Mouse (Mus musculus): ENCODE measurements around the gene Ino80d.
A peak's percentile ranks its signal among the peaks of the same experiment; 100 is the strongest.

Gene Ino80d

DNA sequence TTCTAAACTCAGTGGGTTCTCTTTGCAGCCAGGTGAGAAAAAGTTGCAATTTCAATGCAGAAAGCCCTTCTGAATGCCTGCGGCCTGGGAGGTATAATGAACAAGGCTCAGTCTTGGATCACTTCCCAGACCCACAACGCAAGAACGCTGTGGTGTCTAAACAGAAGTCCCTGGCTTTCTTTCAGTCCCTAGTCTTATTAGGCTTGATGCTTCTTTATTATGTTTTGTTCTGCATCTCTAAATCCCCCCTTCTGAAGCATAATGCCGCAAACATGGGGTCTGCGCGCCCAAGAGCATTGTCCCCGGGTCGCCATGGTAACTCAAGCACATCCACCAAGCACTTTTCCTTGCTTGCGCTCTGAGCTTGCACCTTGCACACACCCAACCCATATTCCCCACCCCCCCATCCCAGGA lies 180.4 kb downstream of the Ino80d start:
- no peaks in the 10 kb centered on the region for H3K27me3 ChIP-seq (ENCODE audit: control insufficient read depth, insufficient read depth, low read length, poor library complexity, severe bottlenecking)
- H3K36me3 ChIP-seq (ENCODE audit: control insufficient read depth, insufficient read depth, low read length, poor library complexity, severe bottlenecking), result no peaks in the 10 kb centered on the region
- no peak for DNase-seq (ENCODE audit: low read depth, low spot score)

DNA sequence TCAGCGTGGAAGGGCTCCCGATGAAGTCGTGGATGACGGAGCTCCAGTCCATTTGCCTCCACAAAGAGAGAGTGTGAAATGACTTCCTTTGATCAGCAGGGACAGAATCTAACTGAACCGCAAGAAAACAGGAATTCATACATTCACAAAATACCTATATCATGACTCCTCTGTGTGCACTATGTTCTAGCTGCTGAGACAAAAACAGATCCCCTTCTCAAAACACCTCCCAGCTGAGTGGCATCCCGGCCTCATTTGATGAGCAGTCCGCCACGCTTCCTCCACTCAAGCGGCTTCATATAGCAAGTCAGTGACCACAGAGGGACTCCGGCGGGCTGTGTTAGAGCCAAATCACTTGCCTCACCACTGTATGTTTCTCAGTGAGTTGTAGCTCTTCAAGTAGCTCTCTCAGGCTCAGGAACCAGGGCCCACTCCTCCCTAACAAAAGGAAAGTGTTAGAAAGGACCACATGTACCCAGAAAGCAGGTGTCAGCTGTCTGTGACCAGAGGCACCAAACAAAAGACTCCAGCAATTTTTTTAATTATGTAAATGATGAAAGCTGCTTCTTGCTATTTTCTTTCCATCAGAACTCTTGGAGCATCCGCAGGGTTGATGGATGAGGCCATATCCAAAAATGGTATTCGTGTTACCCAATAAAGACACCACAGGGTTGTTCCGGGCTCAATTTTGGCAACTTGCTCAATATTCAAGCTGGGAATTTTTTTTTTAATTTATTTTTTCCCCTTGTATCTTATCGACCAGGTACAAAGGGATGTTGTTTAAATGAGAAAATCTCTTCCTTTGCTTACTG lies 181.0 kb downstream of the Ino80d start:
- no peaks in the 10 kb centered on the region for H3K27me3 ChIP-seq (ENCODE audit: control insufficient read depth, insufficient read depth, low read length, poor library complexity, severe bottlenecking)
- no peaks in the 10 kb centered on the region for H3K36me3 ChIP-seq (ENCODE audit: control insufficient read depth, insufficient read depth, low read length, poor library complexity, severe bottlenecking)
- DNase-seq (ENCODE audit: low read depth, low spot score), result no peak

DNA sequence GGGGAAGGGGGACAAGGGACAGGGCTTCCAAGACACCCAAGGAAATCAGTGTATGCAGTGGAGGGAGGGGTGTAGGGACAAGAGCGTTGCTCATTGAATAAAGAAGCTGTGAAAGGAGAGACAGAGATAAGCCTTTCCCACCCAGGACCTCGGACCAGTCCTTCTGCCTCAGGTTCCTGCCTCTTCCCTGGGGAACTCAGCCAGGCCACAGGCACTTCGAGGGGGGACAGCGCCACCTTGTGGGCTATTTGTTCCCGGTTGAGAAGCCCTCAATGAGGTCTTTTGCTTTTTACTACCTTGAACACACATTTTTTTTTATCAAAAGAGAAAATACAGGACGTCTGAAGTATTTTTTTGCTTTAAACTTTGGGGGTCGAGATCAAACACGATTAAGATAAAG lies 185.0 kb downstream of the Ino80d start:
- peak; percentile 51 for DNase-seq (ENCODE audit: low read depth, low spot score)
- H3K36me3 ChIP-seq (ENCODE audit: control insufficient read depth, insufficient read depth, low read length, poor library complexity, severe bottlenecking), result no peaks in the 10 kb centered on the region
- H3K27me3 ChIP-seq (ENCODE audit: control insufficient read depth, insufficient read depth, low read length, poor library complexity, severe bottlenecking), result no peaks in the 10 kb centered on the region

GRCm38 (mm10) chr1:62919219-62919618 lies 195.2 kb downstream of the Ino80d start:
- Histone ChIP-seq H3K36me3 (ENCODE audit: control insufficient read depth, insufficient read depth, low read length, poor library complexity, severe bottlenecking) (no peaks in the 10 kb centered on the region), H3K27me3 (ENCODE audit: control insufficient read depth, insufficient read depth, low read length, poor library complexity, severe bottlenecking) (no peaks in the 10 kb centered on the region)
- no peak for DNase-seq (ENCODE audit: low read depth, low spot score)

GRCm38 (mm10) chr1:62916609-62917008 lies 197.9 kb downstream of the Ino80d start:
- no peak for DNase-seq (ENCODE audit: low read depth, low spot score)
- Histone ChIP-seq H3K36me3 (ENCODE audit: control insufficient read depth, insufficient read depth, low read length, poor library complexity, severe bottlenecking) (no peaks in the 10 kb centered on the region), H3K27me3 (ENCODE audit: control insufficient read depth, insufficient read depth, low read length, poor library complexity, severe bottlenecking) (no peaks in the 10 kb centered on the region)

GRCm38 (mm10) chr1:62914495-62914894 lies 200.0 kb downstream of the Ino80d start:
- Histone ChIP-seq H3K27me3 (ENCODE audit: control insufficient read depth, insufficient read depth, low read length, poor library complexity, severe bottlenecking) (no peaks in the 10 kb centered on the region), H3K36me3 (ENCODE audit: control insufficient read depth, insufficient read depth, low read length, poor library complexity, severe bottlenecking) (no peaks in the 10 kb centered on the region)
- no peak for DNase-seq (ENCODE audit: low read depth, low spot score)

DNA sequence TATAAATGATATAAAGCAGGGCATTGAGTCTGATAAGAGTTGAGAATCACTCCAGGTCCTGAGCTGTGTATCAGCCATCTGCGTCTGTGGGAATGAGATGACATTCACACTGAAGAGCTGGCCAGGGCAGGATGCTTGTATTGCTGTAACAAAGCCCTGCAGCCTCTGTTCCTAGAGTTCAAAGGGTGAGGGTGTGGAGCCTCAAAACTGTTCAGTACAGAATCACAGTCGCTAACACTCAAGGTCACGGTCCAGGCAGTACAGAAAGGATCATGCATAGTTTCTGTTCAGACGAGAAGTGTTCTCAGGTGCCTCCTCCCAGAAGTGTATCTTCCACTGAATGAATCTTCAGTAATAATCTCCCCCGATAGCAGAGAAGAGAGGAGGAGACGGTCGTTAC lies 203.0 kb downstream of the Ino80d start:
- no peak for DNase-seq (ENCODE audit: low read depth, low spot score)
- no peaks in the 10 kb centered on the region for H3K36me3 ChIP-seq (ENCODE audit: control insufficient read depth, insufficient read depth, low read length, poor library complexity, severe bottlenecking)
- H3K27me3 ChIP-seq (ENCODE audit: control insufficient read depth, insufficient read depth, low read length, poor library complexity, severe bottlenecking), result no peaks in the 10 kb centered on the region

DNA sequence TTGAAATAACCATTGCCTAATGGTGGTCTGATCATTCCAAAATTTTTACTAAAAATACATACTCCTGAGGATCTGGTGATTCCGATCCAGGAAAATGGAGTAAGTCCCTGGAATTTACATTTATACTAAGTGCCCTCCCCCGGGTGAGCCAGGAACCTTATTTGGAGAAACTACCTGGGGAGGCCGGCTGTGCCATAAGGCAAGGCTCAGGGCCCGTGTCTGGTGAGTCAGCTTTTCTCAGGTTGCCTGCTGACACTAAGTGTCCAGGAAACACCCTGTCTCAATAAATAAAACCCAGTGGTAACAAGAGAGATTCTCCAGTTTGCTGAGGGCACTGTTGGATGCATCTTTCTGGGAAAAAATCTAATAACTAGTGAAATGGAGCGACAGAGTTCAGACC lies 205.3 kb downstream of the Ino80d start:
- Histone ChIP-seq H3K27me3 (ENCODE audit: control insufficient read depth, insufficient read depth, low read length, poor library complexity, severe bottlenecking) (no peaks in the 10 kb centered on the region), H3K36me3 (ENCODE audit: control insufficient read depth, insufficient read depth, low read length, poor library complexity, severe bottlenecking) (no peaks in the 10 kb centered on the region)
- DNase-seq (ENCODE audit: low read depth, low spot score), result no peak

GRCm38 (mm10) chr1:62908508-62908907 lies 206.0 kb downstream of the Ino80d start:
- DNase-seq (ENCODE audit: low read depth, low spot score), result no peak
- Histone ChIP-seq H3K36me3 (ENCODE audit: control insufficient read depth, insufficient read depth, low read length, poor library complexity, severe bottlenecking) (no peaks in the 10 kb centered on the region), H3K27me3 (ENCODE audit: control insufficient read depth, insufficient read depth, low read length, poor library complexity, severe bottlenecking) (no peaks in the 10 kb centered on the region)

Data from splenic B cell, adult 2 months (primary cell).